Mouse (Mus musculus): ENCODE measurements around the gene Baz2b. TPM values are rescaled to one million over a fixed set of nuclear protein-coding genes. Genes with fewer than 3 reads are reported as not detected.

Gene Baz2b
- polyA plus RNA-seq, 1 experiment from 2014 or later: 71.0 TPM

- WGBS: 43% methylated on average over 6 of the region's 6 CpGs
Measured at GRCm38 (mm10) chr2:60205795-60206194, 3.8 kb downstream of the Baz2b start.

GRCm38 (mm10) chr2:60204162-60204561 is 5.5 kb downstream of the Baz2b start:
- WGBS: 88% methylated on average over 6 of the region's 6 CpGs
- Histone ChIP-seq H3K36me3 (ENCODE audit: control insufficient read depth, insufficient read depth, low read length) (no peaks in the 10 kb centered on the region; the same call in 1 of the 2 replicates), H3K4me2 (ENCODE audit: low read depth) (no peak overlapping the region)

More at GRCm38 (mm10) chr2:60205795-60206194, 3.8 kb downstream of the Baz2b start:
- Histone ChIP-seq H3K27me3 (ENCODE audit: control insufficient read depth, insufficient read depth, low read length) (peaks cover 7% of the 10 kb centered on the region; the same call in 1 of the 2 replicates), H3K27ac (ENCODE audit: low read depth, low read length) (no peak overlapping the region), H3K4me3 (ENCODE audit: low read depth, low read length) (no peak overlapping the region), H3K4me2 (ENCODE audit: low read depth) (no peak overlapping the region), H3K36me3 (ENCODE audit: control insufficient read depth, insufficient read depth, low read length) (no peaks in the 10 kb centered on the region; the same call in 1 of the 2 replicates), H3K9ac (ENCODE audit: low read length) (no peak overlapping the region), H3K9me3 (ENCODE audit: control insufficient read depth, low read length) (no peaks in the 10 kb centered on the region), H3K4me1 (ENCODE audit: control insufficient read depth, insufficient read depth, low read length) (no peaks in the 10 kb centered on the region)
- DNase-seq (ENCODE audit: low spot score) (no peak), ATAC-seq (ENCODE audit: insufficient read depth, low FRiP score, low TSS enrichment) (peak; percentile 65; the same call in 1 of the 2 replicates)

GRCm38 (mm10) chr2:60203733-60204132 is 5.9 kb downstream of the Baz2b start:
- no peak for DNase-seq (ENCODE audit: low spot score)
- Histone ChIP-seq H3K4me3 (ENCODE audit: low read depth, low read length) (no peak overlapping the region), H3K4me2 (ENCODE audit: low read depth) (no peak overlapping the region), H3K4me1 (ENCODE audit: control insufficient read depth, insufficient read depth, low read length) (no peaks in the 10 kb centered on the region), H3K9ac (ENCODE audit: low read length) (no peak overlapping the region), H3K27me3 (ENCODE audit: control insufficient read depth, insufficient read depth, low read length) (peaks cover 7% of the 10 kb centered on the region; the same call in 1 of the 2 replicates), H3K9me3 (ENCODE audit: control insufficient read depth, low read length) (no peaks in the 10 kb centered on the region), H3K36me3 (ENCODE audit: control insufficient read depth, insufficient read depth, low read length) (no peaks in the 10 kb centered on the region; the same call in 1 of the 2 replicates), H3K27ac (ENCODE audit: low read depth, low read length) (no peak overlapping the region)
- ATAC-seq (ENCODE audit: insufficient read depth, low FRiP score, low TSS enrichment): no peak
- 90% methylated on average over 4 of the region's 4 CpGs for WGBS

More at GRCm38 (mm10) chr2:60204162-60204561, 5.5 kb downstream of the Baz2b start:
- no peak overlapping the region for H3K4me3 ChIP-seq (ENCODE audit: low read depth, low read length)
- DNase-seq (ENCODE audit: low spot score): no peak
- no peak overlapping the region for H3K27ac ChIP-seq (ENCODE audit: low read depth, low read length)
- no peak for ATAC-seq (ENCODE audit: insufficient read depth, low FRiP score, low TSS enrichment)
- H3K9ac ChIP-seq (ENCODE audit: low read length): no peak overlapping the region
- no peaks in the 10 kb centered on the region for H3K4me1 ChIP-seq (ENCODE audit: control insufficient read depth, insufficient read depth, low read length)
- H3K9me3 ChIP-seq (ENCODE audit: control insufficient read depth, low read length): no peaks in the 10 kb centered on the region
- peaks cover 7% of the 10 kb centered on the region; the same call in 1 of the 2 replicates for H3K27me3 ChIP-seq (ENCODE audit: control insufficient read depth, insufficient read depth, low read length)

- Histone ChIP-seq H3K4me3 (ENCODE audit: low read depth, low read length) (no peak overlapping the region), H3K27ac (ENCODE audit: low read depth, low read length) (no peak overlapping the region), H3K4me2 (ENCODE audit: low read depth) (no peak overlapping the region), H3K27me3 (ENCODE audit: control insufficient read depth, insufficient read depth, low read length) (peaks cover 7% of the 10 kb centered on the region; the same call in 1 of the 2 replicates), H3K9me3 (ENCODE audit: control insufficient read depth, low read length) (no peaks in the 10 kb centered on the region), H3K9ac (ENCODE audit: low read length) (no peak overlapping the region), H3K4me1 (ENCODE audit: control insufficient read depth, insufficient read depth, low read length) (no peaks in the 10 kb centered on the region), H3K36me3 (ENCODE audit: control insufficient read depth, insufficient read depth, low read length) (no peaks in the 10 kb centered on the region; the same call in 1 of the 2 replicates)
- DNase-seq (ENCODE audit: low spot score): no peak
- 89% methylated on average over 8 of the region's 8 CpGs for WGBS
- ATAC-seq (ENCODE audit: insufficient read depth, low FRiP score, low TSS enrichment): no peak
Measured at GRCm38 (mm10) chr2:60202900-60203530, 6.6 kb downstream of the Baz2b start.

- no peaks in the 10 kb centered on the region; the same call in 1 of the 2 replicates for H3K36me3 ChIP-seq (ENCODE audit: control insufficient read depth, insufficient read depth, low read length)
- ATAC-seq (ENCODE audit: insufficient read depth, low FRiP score, low TSS enrichment) (no peak), DNase-seq (ENCODE audit: low spot score) (peak; percentile 68)
- H3K27ac ChIP-seq (ENCODE audit: low read depth, low read length): no peak overlapping the region
- H3K4me3 ChIP-seq (ENCODE audit: low read depth, low read length): no peak overlapping the region
- no peaks in the 10 kb centered on the region for H3K4me1 ChIP-seq (ENCODE audit: control insufficient read depth, insufficient read depth, low read length)
- H3K4me2 ChIP-seq (ENCODE audit: low read depth): no peak overlapping the region
- WGBS: 52% methylated on average over 8 of the region's 8 CpGs
- H3K9me3 ChIP-seq (ENCODE audit: control insufficient read depth, low read length): no peaks in the 10 kb centered on the region
- H3K27me3 ChIP-seq (ENCODE audit: control insufficient read depth, insufficient read depth, low read length): peaks cover 7% of the 10 kb centered on the region; the same call in 1 of the 2 replicates
- H3K9ac ChIP-seq (ENCODE audit: low read length): no peak overlapping the region
Measured at GRCm38 (mm10) chr2:60200667-60201066, 9.0 kb downstream of the Baz2b start.

GRCm38 (mm10) chr2:60200051-60200562 is 9.5 kb downstream of the Baz2b start:
- 97% methylated on average over 5 of the region's 5 CpGs for WGBS
- no peaks in the 10 kb centered on the region for H3K9me3 ChIP-seq (ENCODE audit: control insufficient read depth, low read length)
- H3K27ac ChIP-seq (ENCODE audit: low read depth, low read length): no peak overlapping the region
- no peak overlapping the region for H3K4me3 ChIP-seq (ENCODE audit: low read depth, low read length)
- ATAC-seq (ENCODE audit: insufficient read depth, low FRiP score, low TSS enrichment) (no peak), DNase-seq (ENCODE audit: low spot score) (no peak)
- H3K36me3 ChIP-seq (ENCODE audit: control insufficient read depth, insufficient read depth, low read length): no peaks in the 10 kb centered on the region; the same call in 1 of the 2 replicates
- H3K9ac ChIP-seq (ENCODE audit: low read length): no peak overlapping the region
- H3K4me2 ChIP-seq (ENCODE audit: low read depth): no peak overlapping the region
- H3K27me3 ChIP-seq (ENCODE audit: control insufficient read depth, insufficient read depth, low read length): peaks cover 7% of the 10 kb centered on the region; the same call in 1 of the 2 replicates
- no peaks in the 10 kb centered on the region for H3K4me1 ChIP-seq (ENCODE audit: control insufficient read depth, insufficient read depth, low read length)

GRCm38 (mm10) chr2:60196841-60197240 is 12.8 kb downstream of the Baz2b start:
- H3K4me1 ChIP-seq (ENCODE audit: control insufficient read depth, insufficient read depth, low read length): no peaks in the 10 kb centered on the region
- H3K4me3 ChIP-seq (ENCODE audit: low read depth, low read length): no peak overlapping the region
- ATAC-seq (ENCODE audit: insufficient read depth, low FRiP score, low TSS enrichment) (no peak), DNase-seq (ENCODE audit: low spot score) (no peak)
- no peak overlapping the region for H3K27ac ChIP-seq (ENCODE audit: low read depth, low read length)
- H3K4me2 ChIP-seq (ENCODE audit: low read depth): no peak overlapping the region
- 53% methylated on average over 1 of the region's 1 CpGs for WGBS
- H3K9ac ChIP-seq (ENCODE audit: low read length): no peak overlapping the region
- no peaks in the 10 kb centered on the region for H3K36me3 ChIP-seq (ENCODE audit: control insufficient read depth, insufficient read depth, low read length)
- H3K27me3 ChIP-seq (ENCODE audit: control insufficient read depth, insufficient read depth, low read length): no peaks in the 10 kb centered on the region
- H3K9me3 ChIP-seq (ENCODE audit: control insufficient read depth, low read length): no peaks in the 10 kb centered on the region

- Histone ChIP-seq H3K9me3 (ENCODE audit: control insufficient read depth, low read length) (no peaks in the 10 kb centered on the region), H3K27ac (ENCODE audit: low read depth, low read length) (no peak overlapping the region), H3K4me2 (ENCODE audit: low read depth) (no peak overlapping the region), H3K9ac (ENCODE audit: low read length) (no peak overlapping the region), H3K27me3 (ENCODE audit: control insufficient read depth, insufficient read depth, low read length) (no peaks in the 10 kb centered on the region), H3K4me3 (ENCODE audit: low read depth, low read length) (no peak overlapping the region), H3K36me3 (ENCODE audit: control insufficient read depth, insufficient read depth, low read length) (no peaks in the 10 kb centered on the region), H3K4me1 (ENCODE audit: control insufficient read depth, insufficient read depth, low read length) (no peaks in the 10 kb centered on the region)
- DNase-seq (ENCODE audit: low spot score) (no peak), ATAC-seq (ENCODE audit: insufficient read depth, low FRiP score, low TSS enrichment) (no peak)
- 73% methylated on average over 2 of the region's 2 CpGs for WGBS
Measured at GRCm38 (mm10) chr2:60181696-60182095, 27.9 kb downstream of the Baz2b start.

GRCm38 (mm10) chr2:60177490-60177889 is 32.1 kb downstream of the Baz2b start:
- Histone ChIP-seq H3K9me3 (ENCODE audit: control insufficient read depth, low read length) (no peaks in the 10 kb centered on the region), H3K4me3 (ENCODE audit: low read depth, low read length) (no peak overlapping the region), H3K4me2 (ENCODE audit: low read depth) (no peak overlapping the region), H3K27me3 (ENCODE audit: control insufficient read depth, insufficient read depth, low read length) (no peaks in the 10 kb centered on the region), H3K9ac (ENCODE audit: low read length) (no peak overlapping the region), H3K4me1 (ENCODE audit: control insufficient read depth, insufficient read depth, low read length) (no peaks in the 10 kb centered on the region), H3K36me3 (ENCODE audit: control insufficient read depth, insufficient read depth, low read length) (no peaks in the 10 kb centered on the region), H3K27ac (ENCODE audit: low read depth, low read length) (no peak overlapping the region)
- WGBS: 85% methylated on average over 3 of the region's 3 CpGs
- ATAC-seq (ENCODE audit: insufficient read depth, low FRiP score, low TSS enrichment) (no peak), DNase-seq (ENCODE audit: low spot score) (no peak)

All from neural tube, embryonic 11.5 days (tissue).